Mouse (Mus musculus) neutrophil, adult 5-6 weeks (primary cell): ENCODE data around the gene Peak1. TPM values are rescaled to one million over a fixed set of nuclear protein-coding genes. Genes with fewer than 3 reads are reported as not detected.

Experiments used
- ATAC-seq: fragments of 151-379, 151-347 bp; 2 replicates; pipeline ENCODE4 v1.8.0; 2017; ENCODE audit warnings: mild to moderate bottlenecking, moderate TSS enrichment; ENCODE audit not compliant: insufficient number of reproducible peaks, poor library complexity, low FRiP score, severe bottlenecking; ENCODE audit errors: extremely low read depth
- total RNA-seq: library from RNA; stranded (forward); fragments of 200-1000 nt; gene quantifications from 2 replicates; pipeline ENCODE4 v1.2.3, GENCODE M21; 2017

The Peak1 gene
- total RNA-seq, 1 experiment from 2014 or later = 28.4 TPM

- ATAC-seq = no peak
Observed at GRCm38 (mm10) chr9:56332774-56333173, 85.1 kb downstream of the Peak1 start.

DNA sequence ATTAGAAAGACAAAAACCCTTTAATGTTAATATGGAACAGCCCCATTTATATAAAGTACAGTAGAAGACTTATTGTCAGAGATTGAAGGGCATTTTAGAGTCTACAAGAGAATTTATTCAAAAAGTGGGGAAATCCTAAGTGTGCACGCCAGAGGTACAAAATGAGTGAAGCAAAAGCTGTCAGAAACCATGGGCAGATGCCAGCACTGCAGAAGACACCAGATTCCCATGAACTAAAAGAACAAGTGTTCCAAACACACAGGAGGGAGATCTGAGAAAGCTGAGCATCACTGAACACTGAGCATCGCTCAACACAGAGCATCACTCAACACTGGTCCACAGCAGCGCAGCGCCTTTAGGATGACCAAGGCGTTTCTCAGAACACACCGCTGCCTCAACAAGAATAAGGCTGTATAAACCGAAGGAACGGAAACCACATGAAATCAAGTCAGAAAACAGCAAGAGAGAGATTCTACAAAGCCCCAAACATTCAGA is 91.3 kb downstream of the Peak1 start:
- ATAC-seq = no peak

- ATAC-seq = no peak
Observed at GRCm38 (mm10) chr9:56325725-56326124, 92.1 kb downstream of the Peak1 start.

DNA sequence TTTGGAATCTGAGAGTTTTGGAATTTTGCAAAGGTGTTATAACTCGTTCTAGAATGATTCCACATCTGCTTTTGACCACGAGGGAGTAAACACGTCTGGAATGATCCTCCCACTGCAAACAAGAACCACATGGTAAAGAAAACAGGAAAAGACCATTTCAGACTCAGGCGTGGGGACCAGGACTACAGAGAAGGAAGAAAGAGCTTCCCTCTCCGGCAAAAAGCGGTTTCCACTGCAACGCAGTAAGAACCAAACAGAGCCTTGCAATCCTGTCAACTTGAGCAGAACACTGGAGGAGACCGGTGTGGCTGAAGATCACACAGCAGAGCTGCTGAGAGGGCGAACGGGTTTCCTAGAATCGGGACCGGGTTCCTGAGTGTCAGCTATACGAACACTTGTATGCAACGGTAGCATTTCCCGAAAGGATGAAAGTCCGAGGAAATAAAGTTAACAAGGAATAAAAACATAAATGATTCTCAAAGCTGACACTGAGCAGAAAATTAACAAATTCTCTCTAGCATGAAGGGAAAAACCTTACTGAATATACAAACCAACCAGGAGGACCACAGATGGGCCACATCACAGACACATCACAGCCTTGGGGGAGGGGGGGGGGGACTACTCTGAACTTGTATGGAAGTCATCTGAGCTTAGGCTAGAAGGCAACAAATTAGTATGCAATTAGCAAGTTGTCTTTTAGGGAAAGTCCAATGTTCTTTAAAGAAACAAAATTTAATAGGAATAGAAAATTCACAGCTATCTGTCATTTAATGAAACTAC is 93.1 kb downstream of the Peak1 start:
- ATAC-seq = no peak

DNA sequence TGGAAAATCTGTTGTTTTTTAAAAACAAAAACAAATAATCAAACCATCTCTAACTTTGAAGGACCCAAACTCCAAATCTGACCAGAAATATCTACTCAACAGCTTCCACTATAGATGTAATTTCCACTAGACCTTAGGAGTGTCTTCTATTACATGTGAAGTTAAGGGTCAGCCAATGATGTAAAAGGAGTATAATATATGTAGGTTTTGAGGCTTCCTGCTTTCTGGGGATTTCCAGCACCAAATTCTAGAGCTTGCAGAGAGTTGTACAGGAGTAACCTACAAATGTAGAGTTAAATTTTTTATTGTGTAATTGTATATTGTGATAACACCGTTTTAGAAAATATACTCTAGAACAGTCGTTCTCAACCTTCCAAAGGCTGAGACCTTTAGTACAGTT is 96.6 kb downstream of the Peak1 start:
- no peak for ATAC-seq

GRCm38 (mm10) chr9:56314326-56314725 is 103.5 kb downstream of the Peak1 start:
- no peak for ATAC-seq

DNA sequence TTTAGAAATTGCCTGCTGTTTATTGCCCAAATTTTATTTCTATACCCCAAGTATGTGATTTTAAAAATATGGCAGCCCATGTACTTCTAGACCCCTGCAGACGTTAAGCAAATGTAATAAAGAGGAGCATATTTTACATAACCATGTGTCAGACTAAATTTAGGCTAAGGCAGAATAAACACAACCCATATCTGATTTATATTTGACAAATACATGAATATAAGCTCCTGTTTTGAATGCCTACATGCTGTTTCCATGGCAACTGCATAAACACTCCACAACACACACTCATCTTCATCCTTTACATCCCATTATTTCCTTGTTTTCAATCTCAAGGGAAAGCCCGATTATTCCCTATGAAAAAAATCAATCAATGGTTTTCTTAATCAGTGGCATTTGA is 108.8 kb downstream of the Peak1 start:
- ATAC-seq = no peak

DNA sequence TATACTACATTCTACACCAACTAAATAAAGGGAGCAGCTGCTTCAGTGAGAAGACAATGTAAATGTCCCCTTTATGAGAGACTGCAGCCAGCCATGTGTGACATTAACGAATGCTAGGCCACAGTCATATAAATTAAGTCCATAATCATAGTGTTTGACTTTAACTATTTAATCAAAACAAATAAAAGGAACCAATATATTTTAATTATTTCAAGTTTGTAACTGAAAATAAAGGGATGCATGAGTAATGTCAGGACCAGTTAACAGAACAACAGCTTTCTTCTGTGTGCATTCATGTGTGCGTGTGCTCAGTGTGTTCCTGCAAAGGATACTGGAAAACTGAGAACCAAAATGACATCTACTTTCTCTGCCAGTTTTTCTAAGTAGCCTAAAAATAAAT is 113.3 kb downstream of the Peak1 start:
- no peak for ATAC-seq

GRCm38 (mm10) chr9:56302921-56303465 is 114.9 kb downstream of the Peak1 start:
- no peak for ATAC-seq

DNA sequence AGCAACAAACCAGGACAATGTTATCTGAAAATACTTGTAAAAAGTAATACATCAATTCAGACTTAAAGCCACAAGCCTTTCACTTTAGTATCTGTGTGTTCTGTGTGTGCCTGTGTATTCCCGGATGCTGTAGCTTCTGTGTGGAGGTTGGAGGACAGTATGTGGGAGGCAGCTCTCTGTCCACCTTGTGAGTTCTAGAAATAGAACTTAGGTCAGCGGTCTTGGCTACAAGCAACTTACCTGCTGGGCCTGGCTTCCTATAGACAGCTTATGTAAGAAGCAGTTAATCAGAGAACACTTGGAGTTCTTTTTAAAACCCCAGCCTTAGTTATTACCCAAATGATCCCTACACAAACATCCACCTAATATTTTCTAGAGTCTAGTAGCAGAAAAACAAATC is 127.8 kb downstream of the Peak1 start:
- no peak for ATAC-seq

GRCm38 (mm10) chr9:56282481-56282880 is 135.4 kb downstream of the Peak1 start:
- ATAC-seq = no peak

- no peak for ATAC-seq
Observed at GRCm38 (mm10) chr9:56273576-56273975, 144.3 kb downstream of the Peak1 start.

- no peak for ATAC-seq
Observed at GRCm38 (mm10) chr9:56272247-56272598, 145.6 kb downstream of the Peak1 start.

DNA sequence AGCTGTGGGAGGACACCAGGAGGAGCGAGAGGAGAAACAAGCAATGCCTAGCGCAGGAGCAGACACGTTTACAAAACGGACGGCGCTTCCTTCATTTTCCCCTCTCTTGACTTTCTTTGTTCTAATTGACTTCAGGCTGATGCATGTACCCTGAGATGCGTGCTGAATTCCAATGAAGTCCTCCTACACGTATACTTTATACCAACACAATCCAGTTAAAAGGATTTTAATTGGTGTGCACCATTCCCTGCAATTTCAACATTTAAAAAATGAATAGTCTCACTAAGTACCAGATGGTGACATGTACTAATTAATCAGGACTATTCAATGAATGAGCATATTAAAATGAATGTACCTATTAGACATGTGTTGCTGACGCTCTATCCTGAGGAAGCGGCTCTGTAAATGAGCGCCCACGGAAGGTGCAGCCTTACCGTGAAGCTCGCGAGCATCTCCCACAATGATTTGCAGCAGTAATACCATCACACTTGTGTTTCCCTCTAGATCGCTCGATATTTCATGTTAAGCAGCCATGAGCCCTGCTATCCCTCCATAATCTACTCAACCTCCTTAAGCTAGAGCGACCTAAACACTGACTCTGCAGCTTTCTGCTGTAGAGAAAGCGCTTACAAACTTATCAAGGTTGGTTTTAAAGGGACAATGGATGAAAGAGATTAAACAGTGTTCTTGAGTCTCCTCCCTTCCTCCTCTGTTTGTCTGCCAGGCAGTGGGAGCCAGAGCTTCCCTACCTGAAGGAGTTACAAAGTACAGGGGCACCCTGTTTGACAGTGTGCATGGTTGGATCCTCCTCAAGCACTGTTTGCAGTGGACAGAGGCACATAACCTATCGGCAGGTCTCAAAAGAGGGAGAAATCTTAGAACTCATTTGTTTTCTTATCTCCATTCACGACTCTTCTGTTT is 146.3 kb downstream of the Peak1 start:
- ATAC-seq = no peak

DNA sequence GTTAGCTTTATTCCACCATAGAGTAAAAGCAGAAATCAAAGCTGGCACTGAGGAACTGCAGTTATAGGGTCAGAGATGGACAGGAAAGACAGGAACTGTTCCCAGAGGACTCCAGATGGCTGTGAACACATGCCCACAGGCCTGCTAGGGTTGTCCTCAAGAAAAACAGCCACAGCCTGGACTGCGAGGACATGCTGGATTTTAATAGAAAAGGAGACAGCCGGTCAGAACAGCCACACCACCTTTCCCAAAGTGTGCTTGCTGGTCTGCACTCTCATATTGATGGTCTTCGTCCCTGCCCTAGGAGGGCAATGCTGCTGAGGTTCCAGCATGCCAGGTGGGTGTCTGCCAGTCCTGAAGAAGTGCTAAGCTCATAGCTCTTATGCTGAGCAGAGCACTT is 148.8 kb downstream of the Peak1 start:
- no peak for ATAC-seq

- no peak for ATAC-seq
Observed at GRCm38 (mm10) chr9:56266200-56266815, 151.6 kb downstream of the Peak1 start.

- ATAC-seq = no peak
Observed at GRCm38 (mm10) chr9:56265460-56266199, 152.2 kb downstream of the Peak1 start.

- ATAC-seq = no peak
Observed at GRCm38 (mm10) chr9:56265022-56265360, 152.9 kb downstream of the Peak1 start.
